Mouse (Mus musculus) liver, adult (tissue): ENCODE measurements at regions not wholly inside any gene's neighbourhood (a gene's known extent, or its start where the extent isn't known, plus 50 kb on each side); places are given as distances from the start of the nearest gene placed in this dataset.

Experiments used
- GATA4 ChIP-seq: IDR thresholded peaks from 2 replicates; pipeline ENCODE4 v1.6.1; 2014; ENCODE audit warnings: mild to moderate bottlenecking, low read length; ENCODE audit not compliant: insufficient replicate concordance

GRCm38 (mm10) chr11:63211501-63211900, 82.7 kb downstream of the Pmp22 start:
- no peak for TF ChIP-seq GATA4

DNA sequence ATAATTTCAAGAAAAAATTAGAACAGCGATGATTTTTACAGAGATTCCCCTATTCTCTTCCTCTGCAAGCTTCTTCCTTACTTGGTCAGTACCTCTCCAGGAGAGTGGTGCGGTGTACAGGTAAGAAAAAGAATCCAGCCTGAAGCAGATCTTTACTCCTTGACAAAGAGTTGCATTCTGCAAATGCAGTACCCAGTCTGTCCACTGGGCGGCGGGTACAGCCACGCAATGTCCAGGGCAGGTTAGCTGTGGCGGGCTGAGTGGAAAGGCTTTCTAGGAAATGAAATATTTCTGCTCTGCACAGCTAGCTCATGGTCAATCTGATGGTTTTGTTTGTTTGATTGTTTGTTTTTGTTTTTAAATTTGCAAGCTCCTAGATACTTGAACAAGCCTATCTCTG, 84.3 kb downstream of the Pmp22 start:
- no peak for TF ChIP-seq GATA4

- no peak for TF ChIP-seq GATA4
Observed at GRCm38 (mm10) chr11:63213901-63214425, 85.2 kb downstream of the Pmp22 start.

DNA sequence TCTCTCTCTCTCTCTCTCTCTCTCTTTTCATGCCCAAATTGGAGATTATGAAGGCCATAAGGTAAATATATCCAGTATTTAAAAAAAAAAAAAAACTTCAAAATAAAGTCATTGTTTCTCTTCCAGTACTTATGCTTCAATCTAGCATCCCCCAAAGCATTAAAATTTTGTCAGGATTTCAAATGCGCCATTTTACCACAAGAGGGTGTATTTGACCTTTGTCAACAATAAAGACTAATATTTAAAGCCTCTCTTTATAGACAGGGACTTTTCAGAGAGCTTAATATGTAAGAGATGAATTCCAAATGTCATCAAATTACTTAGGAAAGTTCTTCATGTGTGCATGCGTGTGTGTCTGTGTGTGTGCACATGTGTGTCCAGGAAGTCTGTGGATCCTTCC, 87.2 kb downstream of the Pmp22 start:
- no peak for TF ChIP-seq GATA4

DNA sequence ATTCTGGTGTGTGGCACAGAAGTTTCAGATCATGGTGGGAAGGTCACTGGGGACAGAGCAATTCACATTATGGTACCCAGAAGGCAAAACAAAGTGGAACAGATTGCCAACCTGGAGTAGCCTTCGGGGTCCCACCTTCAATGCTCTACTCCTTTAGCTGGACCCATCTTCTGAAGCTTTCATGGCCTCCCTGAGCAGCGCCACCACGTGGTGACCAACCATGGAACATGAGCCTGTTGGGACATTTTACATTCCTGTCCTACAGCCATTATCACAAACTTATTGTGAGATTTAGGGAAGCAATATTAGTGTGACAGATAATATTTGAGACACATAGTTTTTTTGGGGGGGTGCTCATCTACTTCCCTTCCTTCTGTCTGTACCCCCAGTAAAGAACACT, 88.3 kb downstream of the Pmp22 start:
- TF ChIP-seq GATA4: no peak

- TF ChIP-seq GATA4: no peak
Observed at GRCm38 (mm10) chr11:63226471-63226870, 97.7 kb downstream of the Pmp22 start.

DNA sequence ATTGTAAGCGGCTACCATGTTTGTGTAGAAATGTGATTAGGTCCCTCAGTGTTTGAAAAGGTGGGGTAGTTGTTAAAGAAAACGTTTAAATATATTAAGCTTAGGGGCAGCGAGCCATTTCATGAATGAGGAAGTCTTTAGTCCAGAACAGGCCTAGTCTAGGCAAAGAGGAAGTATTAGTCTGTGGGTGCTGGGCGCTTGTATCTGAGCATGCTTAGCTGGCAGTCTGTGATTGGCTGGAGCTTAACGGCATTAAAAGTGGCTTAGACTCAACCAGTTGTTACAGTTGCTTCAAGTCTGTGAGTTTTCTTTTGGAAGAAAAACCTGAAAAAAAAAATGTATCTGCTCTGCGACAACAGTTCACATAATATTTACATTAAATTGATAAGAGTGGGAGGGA, 102.0 kb downstream of the Pmp22 start:
- no peak for TF ChIP-seq GATA4

DNA sequence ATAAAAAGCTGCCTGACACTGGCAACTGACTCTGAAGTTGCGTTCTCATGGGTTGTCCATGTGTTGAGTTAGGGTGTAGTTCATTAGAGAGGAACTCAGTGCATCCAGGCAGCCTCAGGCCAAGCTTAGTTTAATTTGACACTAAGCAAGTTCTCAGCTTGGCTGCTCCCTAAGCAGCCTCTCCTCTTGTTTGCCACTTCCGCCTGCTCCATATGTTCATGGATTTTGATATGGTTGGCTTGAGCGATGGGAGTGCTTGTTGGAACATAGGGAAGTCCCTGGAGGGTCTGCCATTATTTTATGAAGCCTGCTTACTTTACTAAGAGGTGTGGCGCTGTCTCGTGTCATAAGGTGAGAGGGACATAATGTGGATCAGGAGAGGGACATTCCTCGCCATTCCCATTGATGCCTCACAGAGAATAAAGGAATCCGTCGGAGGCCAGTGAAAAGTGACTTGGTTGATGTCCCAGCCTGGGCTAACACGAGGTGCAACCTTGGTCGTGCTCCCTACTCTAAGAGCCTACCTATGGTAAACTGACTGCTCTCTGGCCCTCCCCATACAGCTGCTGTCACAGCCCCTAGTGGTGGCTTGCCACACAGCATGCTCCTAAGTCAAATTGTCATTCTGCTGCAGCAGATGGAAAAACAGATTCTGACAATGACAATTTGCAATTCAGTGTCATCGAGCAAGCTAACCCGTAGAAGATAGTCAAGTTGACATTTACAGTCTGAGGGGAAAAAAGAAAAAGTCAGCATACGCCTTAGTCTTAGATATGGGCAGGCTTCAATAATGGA, 104.6 kb downstream of the Pmp22 start:
- no peak for TF ChIP-seq GATA4

GRCm38 (mm10) chr11:63234481-63234880, 105.7 kb downstream of the Pmp22 start:
- TF ChIP-seq GATA4: no peak

- no peak for TF ChIP-seq GATA4
Observed at GRCm38 (mm10) chr11:63238655-63239054, 109.9 kb downstream of the Pmp22 start.

GRCm38 (mm10) chr11:63243906-63244416, 115.2 kb downstream of the Pmp22 start:
- TF ChIP-seq GATA4: no peak

GRCm38 (mm10) chr11:63245041-63245440, 116.3 kb downstream of the Pmp22 start:
- TF ChIP-seq GATA4: no peak

GRCm38 (mm10) chr11:63246052-63246661, 117.4 kb downstream of the Pmp22 start:
- TF ChIP-seq GATA4: no peak

- no peak for TF ChIP-seq GATA4
Observed at GRCm38 (mm10) chr11:63252012-63252856, 123.5 kb downstream of the Pmp22 start.

GRCm38 (mm10) chr11:63252968-63253602, 124.3 kb downstream of the Pmp22 start:
- no peak for TF ChIP-seq GATA4
